Mouse (Mus musculus) left cerebral cortex, adult 2 months (tissue): ENCODE measurements around the gene 4930469K13Rik. TPM values are rescaled to one million over a fixed set of nuclear protein-coding genes. Genes with fewer than 3 reads are reported as not detected.

Experiments
- DNase-seq, 2 experiments: peaks; one replicate each; pipeline ENCODE4 v3.0.0; 2021 to 2022; ENCODE audit warnings: low spot score in 2 of 2, mixed read lengths in 1 of 2; ENCODE audit errors: extremely low spot score in 1 of 2
- H3K27ac ChIP-seq: fragments of 200-600 bp; 2 replicates; pipeline ENCODE4 v1.8.1; 2022
- H3K4me3 ChIP-seq: fragments of 200-600 bp; 2 replicates; pipeline ENCODE4 v1.8.1; 2022
- CTCF ChIP-seq: fragments of 200-600 bp; IDR thresholded peaks from 2 replicates; pipeline ENCODE4 v1.8.1; 2022; ENCODE audit warnings: antibody characterized with exemption, mild to moderate bottlenecking, moderate library complexity
- intact Hi-C: fragments of 180-260 bp; cut with DNase I; formaldehyde crosslinking; loops from one replicate; pipeline ENCODE4 v1.15.1; 2025
- total RNA-seq, 2 experiments: library from RNA; stranded (reverse); gene quantifications; 2 replicates each; pipeline ENCODE4 v1.2.3; 2021

4930469K13Rik gene
- total RNA-seq, 2 experiments from 2014 or later = not detected

DNA sequence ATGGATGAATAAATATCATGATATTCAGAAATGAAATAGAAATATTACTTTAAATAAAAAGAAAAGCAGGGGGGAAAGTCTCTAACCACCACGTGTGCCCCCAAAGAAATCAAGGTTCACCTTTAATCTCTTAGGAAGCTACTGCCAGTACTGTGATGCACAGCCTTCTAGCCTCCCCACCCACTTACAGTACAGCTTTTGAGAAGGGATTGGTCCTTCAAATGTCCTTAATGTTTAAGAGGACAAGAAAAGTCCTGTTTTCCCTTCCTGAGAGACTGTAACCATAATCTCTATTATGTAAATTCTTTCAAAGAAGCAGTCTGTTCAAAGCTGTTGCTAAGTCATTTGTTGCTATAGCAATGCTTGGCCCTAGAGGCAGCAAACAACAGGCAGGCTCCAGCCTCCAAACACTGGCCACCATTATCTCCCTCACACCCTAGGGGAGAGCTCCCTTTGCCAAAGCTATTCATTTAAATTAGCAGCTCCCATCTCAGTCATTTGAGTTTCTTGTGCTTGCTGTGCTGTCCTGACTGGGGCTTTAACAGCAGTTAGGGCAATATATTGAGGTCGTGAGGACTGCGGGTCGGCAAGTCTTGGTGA lies 14.5 kb upstream of the 4930469K13Rik start:
- intact Hi-C loops = no loop called here
- Histone ChIP-seq H3K27ac (no peak overlapping the region), H3K4me3 (no peak overlapping the region)
- peak in 1 of 2 experiments; percentile 11 for DNase-seq
- TF ChIP-seq CTCF = no peak; the same call in 1 of the 2 replicates

DNA sequence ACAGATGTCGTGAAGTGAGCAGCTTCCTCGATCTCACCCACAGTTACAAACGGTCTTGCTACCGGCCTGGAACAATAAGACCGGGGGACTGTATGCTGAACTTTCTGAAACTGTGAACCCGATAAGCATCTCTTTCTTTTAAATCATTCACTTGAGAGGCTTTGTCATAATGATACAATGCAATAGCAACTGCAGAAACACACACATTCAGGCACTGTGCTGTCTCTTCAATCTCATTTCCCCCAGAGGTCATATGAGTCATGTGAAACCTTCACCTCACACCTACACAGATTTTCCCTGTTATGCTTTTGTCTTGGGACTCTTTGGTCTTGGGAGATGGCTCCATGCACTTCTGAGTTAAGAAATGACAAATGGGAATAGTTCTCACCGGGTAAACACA lies 13.6 kb upstream of the 4930469K13Rik start:
- H3K27ac ChIP-seq = no peak overlapping the region
- DNase-seq = no peak

DNA sequence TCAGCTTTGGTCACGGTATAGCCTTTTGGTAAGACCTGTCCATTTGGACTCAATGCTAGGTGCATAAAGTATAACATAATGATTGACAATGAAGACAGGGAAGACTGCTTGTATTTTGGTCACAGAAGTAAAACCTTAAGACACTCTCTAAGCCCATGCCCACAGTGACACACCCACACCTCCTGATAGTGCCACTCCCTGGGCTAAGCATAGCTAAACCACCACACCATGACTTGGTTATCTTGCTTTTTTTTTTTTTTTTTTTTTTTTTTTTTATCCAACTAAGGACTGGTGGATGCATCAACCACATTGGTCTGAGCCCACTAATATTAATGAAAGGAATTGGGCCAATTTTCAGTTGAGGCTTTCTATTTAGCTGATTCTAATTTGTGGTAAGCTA lies 10.9 kb upstream of the 4930469K13Rik start:
- no peak overlapping the region for H3K4me3 ChIP-seq
- H3K27ac ChIP-seq = no peak overlapping the region
- DNase-seq = no peak
- intact Hi-C loops = no loop called here
- TF ChIP-seq CTCF = no peak

More for the DNA sequence above, 13.6 kb upstream of the 4930469K13Rik start:
- H3K4me3 ChIP-seq = no peak overlapping the region
- intact Hi-C loops = no loop called here
- no peak for TF ChIP-seq CTCF

DNA sequence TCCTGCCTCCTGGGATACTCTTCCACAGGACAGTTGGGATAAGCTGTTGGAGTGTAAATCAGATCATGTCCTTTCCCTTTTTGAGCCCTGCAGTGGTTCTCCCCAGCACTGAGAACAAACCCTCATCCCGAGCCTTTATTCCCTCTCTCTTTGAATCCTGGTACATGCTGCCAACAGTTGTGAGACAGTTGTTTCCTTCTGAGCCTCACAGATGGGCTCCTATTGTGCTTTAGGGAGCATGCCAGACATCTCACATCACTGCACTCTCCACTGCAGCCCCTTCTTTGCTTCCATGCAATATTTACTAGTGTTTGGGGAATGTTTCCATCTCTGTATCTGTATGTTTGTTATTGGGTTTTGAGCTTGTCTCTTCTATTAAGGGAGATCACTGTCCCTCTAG lies 6.6 kb upstream of the 4930469K13Rik start:
- DNase-seq = no peak
- intact Hi-C loops = no loop called here
- Histone ChIP-seq H3K27ac (no peak overlapping the region), H3K4me3 (no peak overlapping the region)
- no peak for TF ChIP-seq CTCF

DNA sequence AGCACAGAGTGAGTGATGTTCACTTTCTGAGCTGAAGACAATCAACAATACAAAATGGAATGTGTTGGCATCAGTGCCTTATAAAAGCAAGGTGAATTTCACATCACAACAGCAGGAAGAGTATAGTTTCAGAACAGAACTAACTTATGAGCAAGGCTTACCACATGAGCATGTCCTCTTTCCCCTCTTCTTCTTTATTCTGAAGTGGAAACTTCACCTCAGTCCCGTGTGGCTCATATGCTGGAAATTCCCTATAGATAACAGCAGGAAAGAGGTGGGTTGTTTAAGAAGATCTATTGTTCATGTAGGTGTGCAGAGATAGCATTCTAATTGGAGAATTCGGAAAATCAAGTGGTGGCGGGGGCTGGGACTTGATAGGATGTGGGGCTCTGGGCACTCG lies 3.5 kb upstream of the 4930469K13Rik start:
- no peak overlapping the region for H3K4me3 ChIP-seq
- no peak for TF ChIP-seq CTCF
- H3K27ac ChIP-seq = no peak overlapping the region
- intact Hi-C loops = no loop called here
- no peak for DNase-seq

DNA sequence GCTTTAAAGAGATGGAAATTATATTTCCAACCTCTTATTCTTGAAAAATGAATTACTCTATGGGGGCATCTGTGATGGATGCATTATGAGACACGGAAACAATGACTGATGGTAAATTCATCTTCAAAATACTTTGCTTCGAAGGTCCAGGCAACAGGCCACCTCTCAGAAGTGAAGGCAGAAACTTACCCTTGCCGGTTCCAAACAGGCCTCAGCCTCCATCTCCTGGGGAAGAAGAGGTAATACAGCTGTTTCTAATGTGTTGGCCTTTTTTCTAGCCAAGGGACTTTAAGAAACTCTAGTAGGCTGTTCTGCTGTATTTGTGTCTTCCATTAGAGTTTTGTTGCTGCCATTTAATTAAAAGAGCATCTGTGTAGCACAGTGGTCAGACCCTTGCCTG lies 11.3 kb downstream of the 4930469K13Rik start:
- intact Hi-C loops = no loop called here
- no peak for DNase-seq
- no peak overlapping the region for H3K4me3 ChIP-seq
- TF ChIP-seq CTCF = peak; percentile 0; the same call in 1 of the 2 replicates
- H3K27ac ChIP-seq = no peak overlapping the region

DNA sequence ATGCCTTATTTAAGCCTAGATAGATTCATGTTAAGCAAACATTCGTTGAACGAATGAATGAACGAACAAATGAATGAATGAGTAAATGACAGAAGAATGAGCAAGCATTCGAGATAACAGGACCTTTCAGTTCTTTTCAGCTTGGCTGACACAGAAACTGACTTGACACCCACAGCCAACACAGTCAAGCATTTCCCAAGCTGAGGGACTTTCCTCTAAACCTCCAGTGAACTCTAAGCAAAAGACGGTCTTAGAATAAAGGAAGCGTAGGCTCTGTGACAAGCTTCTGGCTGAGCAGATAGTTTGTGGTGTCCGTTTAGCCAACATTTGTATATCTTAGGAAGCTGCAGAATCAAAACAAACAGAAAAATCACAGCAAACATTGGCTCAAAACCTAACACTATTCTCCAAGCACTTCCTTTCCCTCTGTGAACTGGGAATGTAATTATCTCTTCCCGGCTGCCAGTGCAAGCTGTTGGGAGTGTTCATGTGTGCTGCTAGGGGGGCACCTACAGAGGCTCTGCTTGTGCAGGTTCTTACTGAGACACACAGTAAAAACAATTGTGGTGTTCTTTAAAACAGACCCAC lies 12.1 kb downstream of the 4930469K13Rik start:
- DNase-seq = no peak
- no peak for TF ChIP-seq CTCF
- intact Hi-C loops = no loop called here
- Histone ChIP-seq H3K4me3 (no peak overlapping the region), H3K27ac (no peak overlapping the region)

DNA sequence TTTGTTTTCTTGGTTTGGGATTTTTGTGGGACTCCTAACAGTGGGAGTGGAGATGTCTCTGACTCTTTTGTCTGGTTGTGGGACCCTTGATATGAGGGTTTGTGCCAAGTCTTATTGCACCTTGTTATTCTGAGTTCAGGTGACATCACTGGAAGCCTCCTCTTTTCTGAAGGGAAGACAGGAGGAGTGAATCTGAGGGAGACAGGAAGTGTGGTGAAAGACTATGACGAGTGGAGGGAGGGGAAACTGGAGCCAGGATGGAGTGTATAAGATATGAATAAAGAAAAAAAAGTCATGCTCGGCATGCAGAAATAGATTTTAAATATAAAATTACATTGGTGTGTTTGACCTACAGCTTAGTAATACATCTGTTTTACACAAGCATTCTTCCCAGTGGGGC lies 13.7 kb downstream of the 4930469K13Rik start:
- H3K4me3 ChIP-seq = no peak overlapping the region
- no peak for TF ChIP-seq CTCF
- intact Hi-C loops = no loop called here
- H3K27ac ChIP-seq = no peak overlapping the region
- DNase-seq = no peak

DNA sequence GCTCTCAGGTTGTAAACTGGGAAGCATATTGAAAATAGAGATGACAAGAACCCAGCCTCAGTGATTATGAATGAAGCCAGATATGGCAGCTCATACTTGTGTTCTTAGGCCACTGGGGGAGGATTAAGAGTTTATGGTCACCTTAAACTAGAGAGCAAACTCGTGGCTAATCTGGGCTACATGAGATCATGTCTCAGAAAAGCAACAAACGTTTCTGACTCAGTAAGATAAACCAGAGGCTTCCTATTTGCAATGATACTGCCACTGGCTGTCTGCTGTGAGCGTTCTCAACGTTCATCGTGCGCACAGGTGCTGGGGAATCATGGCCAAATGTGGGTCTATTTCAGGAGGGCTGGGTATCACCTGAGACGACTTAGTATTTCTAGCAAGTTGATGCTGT lies 14.6 kb downstream of the 4930469K13Rik start:
- no peak overlapping the region for H3K4me3 ChIP-seq
- intact Hi-C loops = no loop called here
- no peak overlapping the region for H3K27ac ChIP-seq
- no peak for TF ChIP-seq CTCF
- DNase-seq = no peak

DNA sequence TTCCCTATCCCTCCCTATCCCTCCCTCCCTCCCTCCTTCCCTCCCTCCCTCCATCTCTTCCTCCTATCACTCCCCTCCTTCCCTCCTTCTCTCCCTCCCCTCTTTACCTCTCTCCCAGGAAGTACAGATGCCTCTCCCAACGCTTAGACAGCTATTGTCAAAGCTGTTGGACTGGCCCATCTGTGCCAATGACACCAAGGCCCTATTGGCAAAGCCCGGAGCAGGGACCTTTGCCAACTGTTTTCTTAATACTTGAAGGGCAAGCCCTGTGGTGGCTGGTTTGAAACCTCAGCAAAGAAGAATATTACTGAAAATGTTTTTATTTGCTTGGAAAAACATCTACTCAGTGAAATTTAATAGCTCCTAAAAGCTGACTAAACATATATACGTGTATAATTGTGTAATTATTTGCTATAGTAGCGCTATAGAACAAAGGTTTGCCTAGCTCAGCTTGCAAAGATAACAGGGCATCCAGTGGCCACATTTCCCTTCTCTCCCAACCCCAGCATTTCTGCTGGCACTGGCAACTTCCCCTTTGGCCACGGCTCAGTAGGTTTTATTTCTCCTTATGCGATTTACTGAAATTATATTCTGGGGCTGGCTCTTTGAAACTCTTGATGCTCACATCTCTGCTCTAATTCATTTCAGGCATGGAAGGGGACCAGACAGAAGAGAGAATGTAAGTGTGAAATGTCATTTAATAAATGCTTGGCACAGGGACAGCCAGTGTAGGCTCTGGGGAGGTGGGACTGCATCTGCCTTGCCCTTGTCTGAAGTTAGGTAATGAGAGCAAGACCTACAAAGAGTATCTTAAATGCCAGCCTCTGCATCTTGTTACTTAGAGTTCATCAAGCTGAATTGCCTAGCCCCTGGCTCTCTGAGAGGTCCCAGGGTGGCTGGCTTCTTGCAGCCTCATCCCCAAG lies 18.6 kb downstream of the 4930469K13Rik start:
- TF ChIP-seq CTCF = no peak
- H3K27ac ChIP-seq = no peak overlapping the region
- no peak for DNase-seq
- intact Hi-C loops = loop anchor here (10.0 kb wide), 1 partner anchor 355 kb away; no protein-coding TSS in a partner anchor
- no peak overlapping the region for H3K4me3 ChIP-seq

DNA sequence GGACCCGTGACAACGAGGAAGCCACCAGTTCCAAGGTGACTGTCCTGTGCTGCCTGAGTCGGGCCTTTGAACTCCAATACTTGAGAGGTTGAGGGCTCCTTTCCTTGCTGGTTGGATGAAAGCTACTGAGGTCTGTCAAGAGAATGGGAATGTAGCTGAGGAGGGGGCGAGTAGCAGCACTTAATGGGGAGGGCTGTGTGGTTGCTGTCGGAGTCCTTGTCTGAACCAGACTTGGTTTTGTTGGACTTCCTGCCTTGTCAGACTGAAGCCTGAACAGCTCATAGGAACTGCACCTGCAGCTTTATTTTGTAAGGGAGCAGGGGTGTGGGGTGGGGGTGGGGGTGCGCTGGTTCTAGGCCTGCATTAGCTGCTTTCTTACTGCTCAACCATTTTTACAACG lies 19.8 kb downstream of the 4930469K13Rik start:
- no peak for DNase-seq
- no peak for TF ChIP-seq CTCF
- H3K27ac ChIP-seq = no peak overlapping the region
- intact Hi-C loops = loop anchor here (10.0 kb wide), 1 partner anchor 354 kb away; no protein-coding TSS in a partner anchor
- H3K4me3 ChIP-seq = no peak overlapping the region

DNA sequence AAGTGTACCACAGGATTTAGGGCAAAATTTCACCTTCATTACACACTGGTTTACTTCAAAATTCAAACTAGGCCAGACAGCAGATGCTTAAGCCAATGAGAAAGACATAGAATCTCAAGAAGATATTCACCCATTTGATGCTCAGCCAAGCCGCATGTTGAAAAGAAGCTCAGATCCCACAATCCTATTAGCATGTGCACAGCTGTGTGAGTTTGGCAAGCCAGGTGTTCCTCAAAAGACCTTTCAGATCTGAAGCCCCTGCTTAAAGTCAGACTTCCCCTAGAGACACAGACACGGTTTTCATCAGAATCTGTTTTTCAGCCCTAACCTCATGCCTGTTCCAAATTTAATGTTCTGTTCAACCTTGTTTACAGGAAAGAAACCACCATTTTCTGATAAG lies 20.5 kb downstream of the 4930469K13Rik start:
- no peak for TF ChIP-seq CTCF
- intact Hi-C loops = loop anchor here (10.0 kb wide), 1 partner anchor 353 kb away; no protein-coding TSS in a partner anchor
- no peak for DNase-seq

More for the DNA sequence above, 20.5 kb downstream of the 4930469K13Rik start:
- no peak overlapping the region for H3K27ac ChIP-seq
- H3K4me3 ChIP-seq = no peak overlapping the region
